Mouse (Mus musculus): ENCODE results near the gene Necab3. TPM values are rescaled to one million over a fixed set of nuclear protein-coding genes. Genes with fewer than 3 reads are reported as not detected.

Gene Necab3
- total RNA-seq, 4 experiments from 2014 or later, result 29.2 to 33.2 (median 30.4) TPM

GRCm38 (mm10) chr2:154543567-154544347 lies 14.9 kb downstream of the Necab3 start:
- peak; percentile 81 to 87 for DNase-seq (ENCODE audit: low spot score in 2 of 2)

- DNase-seq (ENCODE audit: low spot score in 2 of 2), result no peak
These were observed 17.1 kb downstream of the Necab3 start for GRCm38 (mm10) chr2:154541630-154542029.

- peak in 1 of 2 experiments; percentile 55 for DNase-seq (ENCODE audit: low spot score in 2 of 2)
These were observed 19.0 kb downstream of the Necab3 start for GRCm38 (mm10) chr2:154539720-154540119.

GRCm38 (mm10) chr2:154538710-154539109 lies 20.0 kb downstream of the Necab3 start:
- DNase-seq (ENCODE audit: low spot score in 2 of 2), result no peak

- peak; percentile 62 to 65 for DNase-seq (ENCODE audit: low spot score in 2 of 2)
These were observed 20.4 kb downstream of the Necab3 start for GRCm38 (mm10) chr2:154538310-154538709.

GRCm38 (mm10) chr2:154534704-154535270 lies 23.9 kb downstream of the Necab3 start:
- no peak for DNase-seq (ENCODE audit: low spot score in 2 of 2)

- DNase-seq (ENCODE audit: low spot score in 2 of 2), result no peak
These were observed 25.8 kb downstream of the Necab3 start for GRCm38 (mm10) chr2:154532888-154533287.

- no peak for DNase-seq (ENCODE audit: low spot score in 2 of 2)
These were observed 32.2 kb downstream of the Necab3 start for GRCm38 (mm10) chr2:154526531-154526930.

- peak; percentile 52 to 55 for DNase-seq (ENCODE audit: low spot score in 2 of 2)
These were observed 33.4 kb downstream of the Necab3 start for GRCm38 (mm10) chr2:154525285-154525684.

GRCm38 (mm10) chr2:154522334-154522733 lies 36.4 kb downstream of the Necab3 start:
- no peak for DNase-seq (ENCODE audit: low spot score in 2 of 2)

GRCm38 (mm10) chr2:154521449-154521848 lies 37.2 kb downstream of the Necab3 start:
- no peak for DNase-seq (ENCODE audit: low spot score in 2 of 2)

GRCm38 (mm10) chr2:154517424-154517823 lies 41.3 kb downstream of the Necab3 start:
- DNase-seq (ENCODE audit: low spot score in 2 of 2), result no peak

- no peak for DNase-seq (ENCODE audit: low spot score in 2 of 2)
These were observed 41.7 kb downstream of the Necab3 start for GRCm38 (mm10) chr2:154516944-154517343.

GRCm38 (mm10) chr2:154510141-154510540 lies 48.5 kb downstream of the Necab3 start:
- DNase-seq (ENCODE audit: low spot score in 2 of 2), result no peak

- DNase-seq (ENCODE audit: low spot score in 2 of 2), result no peak
These were observed 50.2 kb downstream of the Necab3 start for GRCm38 (mm10) chr2:154508450-154508849.

- peak in 1 of 2 experiments; percentile 12 for DNase-seq (ENCODE audit: low spot score in 2 of 2)
These were observed 51.0 kb downstream of the Necab3 start for GRCm38 (mm10) chr2:154507566-154508283.

- DNase-seq (ENCODE audit: low spot score in 2 of 2), result no peak
These were observed 51.6 kb downstream of the Necab3 start for GRCm38 (mm10) chr2:154507076-154507475.

GRCm38 (mm10) chr2:154500758-154501157 lies 57.9 kb downstream of the Necab3 start:
- no peak for DNase-seq (ENCODE audit: low spot score in 2 of 2)

- DNase-seq (ENCODE audit: low spot score in 2 of 2), result no peak
These were observed 58.9 kb downstream of the Necab3 start for GRCm38 (mm10) chr2:154499717-154500247.

GRCm38 (mm10) chr2:154498571-154498970 lies 60.1 kb downstream of the Necab3 start:
- no peak for DNase-seq (ENCODE audit: low spot score in 2 of 2)

GRCm38 (mm10) chr2:154495021-154495420 lies 63.7 kb downstream of the Necab3 start:
- DNase-seq (ENCODE audit: low spot score in 2 of 2), result no peak

All from layer of hippocampus, adult 8-10 months (tissue).